Mouse (Mus musculus): ENCODE data around the gene Atg5. TPM values are rescaled to one million over a fixed set of nuclear protein-coding genes. Genes with fewer than 3 reads are reported as not detected.
"Not testable (repeated sequence)": the region's sequence is repeated elsewhere in the genome, so short reads cannot be mapped to it uniquely, and the experiment has no call there.

The Atg5 gene
- polyA plus RNA-seq (2014; fragmentation: Nextera tagmentation; extraction: Ambion mirVana), result 49.8 TPM in 2 replicates

DNA sequence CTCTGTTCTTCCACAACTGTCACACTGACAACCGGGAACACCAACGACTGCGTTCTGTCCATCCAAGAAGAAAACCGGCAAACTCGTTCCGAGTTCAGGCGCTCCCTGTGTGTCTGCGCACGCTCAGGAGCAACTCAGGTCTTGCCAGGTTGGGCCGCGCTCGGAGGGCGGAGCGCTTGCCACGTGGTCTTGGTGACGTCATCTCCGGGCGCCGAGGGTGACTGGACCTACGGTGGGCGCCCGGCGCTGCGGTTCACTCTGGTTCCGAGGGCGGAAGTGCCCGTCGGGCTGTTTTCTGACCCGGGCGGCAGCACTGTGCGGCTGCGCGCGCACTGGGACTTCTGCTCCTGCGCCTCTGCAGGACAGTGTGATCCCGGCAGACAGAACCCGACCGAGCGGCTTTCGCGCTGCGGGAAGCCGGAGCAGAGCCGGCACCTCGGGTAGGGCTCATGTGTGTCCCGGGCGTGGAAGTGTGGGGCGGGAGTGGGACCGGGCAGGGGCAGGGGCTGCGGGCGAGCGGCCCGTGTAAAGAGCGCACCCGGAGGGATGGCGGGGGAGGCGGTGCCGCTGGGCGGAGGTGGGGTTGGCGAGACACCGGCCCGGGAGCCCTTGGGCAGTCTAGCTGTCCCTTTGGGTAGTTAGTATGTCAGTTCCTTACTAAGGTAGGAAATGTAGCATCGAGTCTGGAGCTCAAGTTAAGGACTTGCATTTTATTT, at the start of gene Atg5:
Gene Atg5 (plus strand): TSS at position 214 of the 716 bp plus-strand sequence.
- Histone ChIP-seq H3K4me2 (replicated peaks; ENCODE audit: low read depth, low read length) (peak within 1 kb of the TSS; percentile 61), H3K4me1 (ENCODE audit: control insufficient read depth, insufficient read depth, low read length) (peaks cover 10% of the 10 kb centered on the region; the same call in 1 of the 2 replicates), H3K9ac (replicated peaks; ENCODE audit: low read depth, low read length) (peak within 1 kb of the TSS; percentile 71), H3K36me3 (ENCODE audit: control insufficient read depth, insufficient read depth, low read length) (no peaks in the 10 kb centered on the region), H3K27ac (ENCODE audit: low read length) (peak within 1 kb of the TSS; percentile 92), H3K4me3 (ENCODE audit: low read depth, low read length) (peak within 1 kb of the TSS; percentile 78), H3K9me3 (ENCODE audit: control insufficient read depth, low read depth, low read length) (no peaks in the 10 kb centered on the region), H3K27me3 (ENCODE audit: control insufficient read depth, insufficient read depth, low read length) (no peaks in the 10 kb centered on the region)
- WGBS, result under 1% methylated on average over 62 of the region's 63 CpGs
- peak; percentile 98 for ATAC-seq (ENCODE audit: insufficient number of reproducible peaks, insufficient read depth, low FRiP score, low read depth)

DNA sequence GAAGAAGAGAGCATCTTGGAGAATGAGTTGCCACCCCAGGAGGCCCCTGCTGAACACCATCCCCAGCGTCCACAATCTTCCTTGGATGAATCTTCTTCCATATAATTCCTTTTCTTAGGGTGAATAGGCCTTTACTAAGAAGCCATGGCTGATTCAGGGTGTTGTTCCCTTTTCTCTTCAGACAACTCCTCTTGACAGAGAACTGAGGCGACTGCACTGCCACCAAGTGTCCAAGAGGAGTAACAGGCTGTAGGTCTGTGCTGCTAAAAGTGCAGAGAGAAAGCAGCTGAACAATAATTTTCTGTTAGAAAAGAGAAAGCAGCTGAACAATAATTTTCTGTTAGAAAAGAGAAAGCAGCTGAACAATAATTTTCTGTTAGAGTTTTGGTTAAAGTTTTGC, 49.1 kb upstream of the Atg5 start:
- WGBS, result 9% methylated on average over 2 of the region's 2 CpGs
- H3K9me3 ChIP-seq (ENCODE audit: control insufficient read depth, low read depth, low read length); H3K4me2 ChIP-seq (replicated peaks; ENCODE audit: low read depth, low read length); ATAC-seq (ENCODE audit: insufficient number of reproducible peaks, insufficient read depth, low FRiP score, low read depth); H3K27ac ChIP-seq (ENCODE audit: low read length); H3K27me3 ChIP-seq (ENCODE audit: control insufficient read depth, insufficient read depth, low read length); H3K4me1 ChIP-seq (ENCODE audit: control insufficient read depth, insufficient read depth, low read length); H3K4me3 ChIP-seq (ENCODE audit: low read depth, low read length); H3K9ac ChIP-seq (replicated peaks; ENCODE audit: low read depth, low read length); H3K36me3 ChIP-seq (ENCODE audit: control insufficient read depth, insufficient read depth, low read length): not testable (repeated sequence)

DNA sequence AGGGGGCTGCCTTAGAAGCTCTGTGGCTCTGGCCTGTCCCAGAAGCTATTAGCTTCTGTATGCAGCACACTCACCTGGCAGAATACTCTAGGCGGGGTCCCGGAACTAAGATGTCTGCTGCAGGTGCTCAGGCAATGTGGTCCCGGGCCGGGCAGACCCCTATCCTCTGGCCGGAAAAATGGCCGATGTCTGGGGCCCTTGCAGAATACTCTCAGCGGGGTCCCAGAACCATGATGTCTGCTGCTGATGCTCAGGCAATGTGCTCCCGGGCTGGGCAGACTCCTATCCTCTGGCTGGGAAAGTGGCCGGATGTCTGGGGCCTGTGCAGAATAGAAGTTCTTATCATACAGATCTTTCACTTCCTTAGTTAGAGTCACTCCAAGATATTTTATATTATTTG, 43.8 kb upstream of the Atg5 start:
- ATAC-seq (ENCODE audit: insufficient number of reproducible peaks, insufficient read depth, low FRiP score, low read depth), result no peak
- no peaks in the 10 kb centered on the region for H3K36me3 ChIP-seq (ENCODE audit: control insufficient read depth, insufficient read depth, low read length)
- no peaks in the 10 kb centered on the region for H3K4me1 ChIP-seq (ENCODE audit: control insufficient read depth, insufficient read depth, low read length)
- H3K27me3 ChIP-seq (ENCODE audit: control insufficient read depth, insufficient read depth, low read length), result no peaks in the 10 kb centered on the region
- H3K27ac ChIP-seq (ENCODE audit: low read length), result no peak overlapping the region
- no peak overlapping the region for H3K4me3 ChIP-seq (ENCODE audit: low read depth, low read length)
- no peak overlapping the region for H3K4me2 ChIP-seq (replicated peaks; ENCODE audit: low read depth, low read length)
- no peak overlapping the region for H3K9ac ChIP-seq (replicated peaks; ENCODE audit: low read depth, low read length)
- 92% methylated on average over 9 of the region's 9 CpGs for WGBS
- 0 out of 2 replicates have a peak, but pooled peaks cover 4% of the 10 kb centered on the region for H3K9me3 ChIP-seq (ENCODE audit: control insufficient read depth, low read depth, low read length)

DNA sequence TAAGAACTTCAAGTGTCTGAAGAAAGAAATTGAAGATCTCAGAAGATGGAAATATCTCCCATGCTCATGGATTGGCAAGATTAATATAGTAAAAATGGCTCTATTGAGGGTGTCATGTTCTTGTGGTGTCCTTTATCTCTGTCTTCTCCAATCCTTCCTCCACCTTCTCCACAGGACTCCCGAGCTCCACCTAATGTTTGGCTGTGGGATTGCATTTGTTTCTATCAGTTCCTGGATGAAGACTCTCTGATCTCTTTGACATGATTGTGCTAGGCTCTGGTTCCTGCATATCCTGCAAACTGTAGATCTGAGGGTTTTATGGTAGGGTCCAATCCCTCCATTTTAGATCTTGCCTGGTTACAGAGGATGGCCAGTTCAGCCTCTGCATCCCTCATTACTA, 34.8 kb upstream of the Atg5 start:
- H3K27me3 ChIP-seq (ENCODE audit: control insufficient read depth, insufficient read depth, low read length); H3K4me2 ChIP-seq (replicated peaks; ENCODE audit: low read depth, low read length); H3K9me3 ChIP-seq (ENCODE audit: control insufficient read depth, low read depth, low read length); H3K4me1 ChIP-seq (ENCODE audit: control insufficient read depth, insufficient read depth, low read length); H3K36me3 ChIP-seq (ENCODE audit: control insufficient read depth, insufficient read depth, low read length); H3K9ac ChIP-seq (replicated peaks; ENCODE audit: low read depth, low read length); ATAC-seq (ENCODE audit: insufficient number of reproducible peaks, insufficient read depth, low FRiP score, low read depth); H3K4me3 ChIP-seq (ENCODE audit: low read depth, low read length); H3K27ac ChIP-seq (ENCODE audit: low read length): not testable (repeated sequence)
- 3% methylated on average over 1 of the region's 1 CpGs for WGBS

DNA sequence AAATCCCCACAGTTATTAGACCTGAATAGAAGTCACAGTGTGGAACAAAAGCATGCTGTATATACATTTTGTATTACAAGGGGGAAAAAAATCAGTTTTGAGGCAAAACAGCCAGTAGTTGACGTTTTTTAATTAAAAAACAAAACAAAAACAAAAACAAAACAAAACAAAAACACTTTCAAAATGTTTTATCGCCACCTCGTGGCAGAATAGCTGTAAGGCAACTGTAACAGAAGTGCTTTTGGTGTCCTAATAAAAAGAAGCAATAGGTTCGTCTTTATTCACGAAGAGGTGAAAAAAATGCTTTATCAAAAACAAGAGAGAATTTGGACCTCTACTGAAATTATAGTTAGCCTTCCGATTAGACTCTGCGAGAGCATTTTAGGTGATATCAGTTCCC, 32.9 kb upstream of the Atg5 start:
- H3K9me3 ChIP-seq (ENCODE audit: control insufficient read depth, low read depth, low read length); H3K27me3 ChIP-seq (ENCODE audit: control insufficient read depth, insufficient read depth, low read length); ATAC-seq (ENCODE audit: insufficient number of reproducible peaks, insufficient read depth, low FRiP score, low read depth); H3K4me1 ChIP-seq (ENCODE audit: control insufficient read depth, insufficient read depth, low read length); H3K27ac ChIP-seq (ENCODE audit: low read length); H3K9ac ChIP-seq (replicated peaks; ENCODE audit: low read depth, low read length); H3K36me3 ChIP-seq (ENCODE audit: control insufficient read depth, insufficient read depth, low read length); H3K4me3 ChIP-seq (ENCODE audit: low read depth, low read length); H3K4me2 ChIP-seq (replicated peaks; ENCODE audit: low read depth, low read length): not testable (repeated sequence)
- WGBS, result 35% methylated on average over 7 of the region's 7 CpGs

DNA sequence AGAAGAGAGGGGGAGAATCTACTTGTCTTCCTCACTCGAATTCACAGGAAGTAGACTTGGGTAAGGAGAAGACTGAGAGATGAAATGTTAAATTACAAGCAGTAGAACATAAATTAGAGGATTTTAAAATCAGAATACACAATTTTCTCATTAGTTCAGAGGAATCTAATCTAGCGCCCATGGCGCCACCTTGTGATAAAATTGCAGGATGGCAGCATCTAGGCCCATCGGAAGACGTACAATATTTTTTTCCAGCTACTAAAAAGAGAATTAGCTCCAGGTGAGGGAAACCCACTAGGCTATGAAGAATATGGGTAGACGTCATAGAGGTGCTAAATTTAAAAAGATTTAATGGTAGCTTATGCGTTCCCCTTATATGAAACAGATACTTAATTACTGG, 11.5 kb upstream of the Atg5 start:
- Histone ChIP-seq H3K4me1 (ENCODE audit: control insufficient read depth, insufficient read depth, low read length) (no peaks in the 10 kb centered on the region), H3K4me3 (ENCODE audit: low read depth, low read length) (no peak overlapping the region), H3K9ac (replicated peaks; ENCODE audit: low read depth, low read length) (no peak overlapping the region), H3K9me3 (ENCODE audit: control insufficient read depth, low read depth, low read length) (no peaks in the 10 kb centered on the region), H3K36me3 (ENCODE audit: control insufficient read depth, insufficient read depth, low read length) (no peaks in the 10 kb centered on the region), H3K4me2 (replicated peaks; ENCODE audit: low read depth, low read length) (no peak overlapping the region), H3K27me3 (ENCODE audit: control insufficient read depth, insufficient read depth, low read length) (no peaks in the 10 kb centered on the region), H3K27ac (ENCODE audit: low read length) (no peak overlapping the region)
- ATAC-seq (ENCODE audit: insufficient number of reproducible peaks, insufficient read depth, low FRiP score, low read depth), result no peak
- WGBS, result 44% methylated on average over 7 of the region's 7 CpGs

DNA sequence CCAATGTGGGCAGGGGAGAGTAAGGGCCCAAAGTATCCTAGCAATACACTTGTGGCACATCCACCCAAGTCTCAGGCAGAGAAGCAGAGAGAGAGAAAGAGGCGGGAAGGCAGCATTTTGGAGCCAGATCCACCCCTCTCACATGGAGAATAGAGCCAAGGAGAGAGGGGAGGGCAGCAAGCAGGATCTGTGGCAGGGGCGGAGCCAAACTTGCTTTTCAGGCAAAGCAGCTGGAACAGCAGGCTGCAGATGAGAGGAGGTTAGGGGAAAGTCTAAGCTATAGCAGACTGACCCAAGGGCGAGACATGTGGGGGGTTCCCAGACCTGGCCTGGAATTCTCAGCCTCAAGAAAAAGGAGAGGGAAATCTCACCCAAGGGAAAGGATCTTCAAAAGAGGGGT, 2.3 kb upstream of the Atg5 start:
- Histone ChIP-seq H3K27ac (ENCODE audit: low read length) (no peak overlapping the region), H3K9me3 (ENCODE audit: control insufficient read depth, low read depth, low read length) (no peaks in the 10 kb centered on the region), H3K9ac (replicated peaks; ENCODE audit: low read depth, low read length) (no peak overlapping the region), H3K4me3 (ENCODE audit: low read depth, low read length) (no peak overlapping the region), H3K4me2 (replicated peaks; ENCODE audit: low read depth, low read length) (no peak overlapping the region), H3K36me3 (ENCODE audit: control insufficient read depth, insufficient read depth, low read length) (no peaks in the 10 kb centered on the region), H3K27me3 (ENCODE audit: control insufficient read depth, insufficient read depth, low read length) (no peaks in the 10 kb centered on the region), H3K4me1 (ENCODE audit: control insufficient read depth, insufficient read depth, low read length) (peaks cover 10% of the 10 kb centered on the region; the same call in 1 of the 2 replicates)
- ATAC-seq (ENCODE audit: insufficient number of reproducible peaks, insufficient read depth, low FRiP score, low read depth), result no peak
- 67% methylated on average over 3 of the region's 3 CpGs for WGBS

DNA sequence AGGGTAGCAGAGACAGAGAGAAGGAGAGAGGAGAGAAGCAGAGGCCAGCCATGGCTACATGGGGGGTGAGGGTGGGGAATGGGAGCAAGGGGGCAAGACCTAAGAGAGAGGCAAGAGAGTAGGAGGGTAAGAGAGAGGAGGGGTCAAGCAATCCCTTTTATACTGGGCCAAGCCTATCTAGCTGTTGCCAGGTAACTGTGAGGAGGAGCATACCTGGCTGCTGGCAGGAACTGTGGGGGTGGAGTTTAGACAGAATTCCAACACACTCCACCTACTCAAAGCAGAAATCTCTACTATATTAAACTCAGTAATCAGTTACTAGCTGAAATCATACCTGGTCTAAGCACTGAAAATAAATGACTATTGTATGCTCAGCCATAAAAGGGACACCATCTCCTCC, 1.6 kb upstream of the Atg5 start:
- Histone ChIP-seq H3K36me3 (ENCODE audit: control insufficient read depth, insufficient read depth, low read length) (no peaks in the 10 kb centered on the region), H3K9me3 (ENCODE audit: control insufficient read depth, low read depth, low read length) (no peaks in the 10 kb centered on the region), H3K4me1 (ENCODE audit: control insufficient read depth, insufficient read depth, low read length) (peaks cover 10% of the 10 kb centered on the region; the same call in 1 of the 2 replicates), H3K9ac (replicated peaks; ENCODE audit: low read depth, low read length) (no peak overlapping the region), H3K27ac (ENCODE audit: low read length) (no peak overlapping the region), H3K4me3 (ENCODE audit: low read depth, low read length) (no peak overlapping the region), H3K27me3 (ENCODE audit: control insufficient read depth, insufficient read depth, low read length) (no peaks in the 10 kb centered on the region), H3K4me2 (replicated peaks; ENCODE audit: low read depth, low read length) (peak overlapping the region; percentile 61)
- ATAC-seq (ENCODE audit: insufficient number of reproducible peaks, insufficient read depth, low FRiP score, low read depth), result no peak

Data from stomach, embryonic 14.5 days (tissue).